Mouse (Mus musculus): Measurements from ENCODE around the gene Iqsec1. TPM values are rescaled to one million over a fixed set of nuclear protein-coding genes. Genes with fewer than 3 reads are reported as not detected.

Iqsec1 gene
- total and polyA plus RNA-seq, 2 experiments, result 8.9 to 69.3 TPM

DNA sequence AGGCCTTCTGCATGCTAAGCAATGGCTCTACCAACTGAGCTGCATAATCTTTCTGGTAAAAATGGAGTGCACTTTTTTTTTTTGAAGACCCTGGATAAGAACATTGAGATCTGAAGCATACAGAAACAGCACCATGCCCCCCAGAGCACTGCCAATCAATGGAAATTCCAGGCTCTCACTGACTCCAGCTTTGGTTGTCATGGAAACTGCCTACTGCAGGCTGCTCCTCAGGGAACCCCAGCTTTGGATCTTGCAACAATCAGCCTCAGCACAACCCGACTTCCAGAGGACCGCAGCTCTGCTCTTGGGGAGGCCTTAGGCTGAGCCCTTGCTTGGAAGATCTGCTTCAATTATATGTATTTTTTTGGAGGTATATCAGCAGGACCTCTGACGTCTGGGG is 201.9 kb downstream of the Iqsec1 start:
- Histone ChIP-seq H3K4me3 (ENCODE audit: insufficient read depth, low read depth, low read length) (no peak overlapping the region), H3K36me3 (ENCODE audit: control insufficient read depth, insufficient read depth, low read length) (no peaks in the 10 kb centered on the region), H3K27me3 (ENCODE audit: control insufficient read depth, insufficient read depth, low read length) (no peaks in the 10 kb centered on the region), H3K4me1 (ENCODE audit: control insufficient read depth, insufficient read depth, low read length) (no peaks in the 10 kb centered on the region), H3K27ac (replicated peaks; ENCODE audit: insufficient read depth, low read depth, low read length) (no peak overlapping the region), H3K9ac (ENCODE audit: low read depth, low read length) (no peak overlapping the region), H3K79me2 (ENCODE audit: control insufficient read depth, insufficient read depth, low read length) (no peaks in the 10 kb centered on the region)
- no peak for DNase-seq (ENCODE audit: extremely low read depth, low read depth, low spot score)
- WGBS, result 83% methylated on average over 3 of the region's 3 CpGs
- TF ChIP-seq CTCF (IDR thresholded peaks at IDR 0.05; ENCODE audit: low read depth, low read length), result no peak
- TF ChIP-seq POLR2A (IDR thresholded peaks at IDR 0.05; ENCODE audit: extremely low read depth, insufficient read depth, low read length), result no peak

DNA sequence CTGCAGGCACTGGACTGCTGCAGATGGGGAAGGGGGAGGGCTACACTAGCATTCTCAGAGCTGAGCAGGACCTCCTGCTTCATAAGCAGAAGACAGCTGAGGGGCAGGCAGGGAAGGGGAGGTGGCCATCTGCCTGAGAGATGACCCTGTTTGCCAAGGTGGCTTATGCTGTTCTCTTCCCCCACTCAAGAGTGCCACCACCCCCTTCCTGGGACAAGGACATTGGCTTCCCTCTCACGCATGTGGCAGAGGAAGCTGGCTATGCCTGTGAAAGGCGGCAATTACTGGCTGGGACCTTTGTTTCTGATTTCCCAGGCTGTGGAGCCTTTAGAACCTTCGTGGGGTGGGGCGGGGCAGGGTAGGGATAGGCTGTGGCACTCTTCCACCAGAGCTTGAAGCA is 204.5 kb downstream of the Iqsec1 start:
- DNase-seq (ENCODE audit: extremely low read depth, low read depth, low spot score), result no peak
- Histone ChIP-seq H3K27me3 (ENCODE audit: control insufficient read depth, insufficient read depth, low read length) (no peaks in the 10 kb centered on the region), H3K9ac (ENCODE audit: low read depth, low read length) (no peak overlapping the region), H3K36me3 (ENCODE audit: control insufficient read depth, insufficient read depth, low read length) (no peaks in the 10 kb centered on the region), H3K4me1 (ENCODE audit: control insufficient read depth, insufficient read depth, low read length) (no peaks in the 10 kb centered on the region), H3K79me2 (ENCODE audit: control insufficient read depth, insufficient read depth, low read length) (no peaks in the 10 kb centered on the region), H3K27ac (replicated peaks; ENCODE audit: insufficient read depth, low read depth, low read length) (no peak overlapping the region), H3K4me3 (ENCODE audit: insufficient read depth, low read depth, low read length) (no peak overlapping the region)
- 78% methylated on average over 4 of the region's 4 CpGs for WGBS
- no peak for TF ChIP-seq POLR2A (IDR thresholded peaks at IDR 0.05; ENCODE audit: extremely low read depth, insufficient read depth, low read length)
- TF ChIP-seq CTCF (IDR thresholded peaks at IDR 0.05; ENCODE audit: low read depth, low read length), result no peak

DNA sequence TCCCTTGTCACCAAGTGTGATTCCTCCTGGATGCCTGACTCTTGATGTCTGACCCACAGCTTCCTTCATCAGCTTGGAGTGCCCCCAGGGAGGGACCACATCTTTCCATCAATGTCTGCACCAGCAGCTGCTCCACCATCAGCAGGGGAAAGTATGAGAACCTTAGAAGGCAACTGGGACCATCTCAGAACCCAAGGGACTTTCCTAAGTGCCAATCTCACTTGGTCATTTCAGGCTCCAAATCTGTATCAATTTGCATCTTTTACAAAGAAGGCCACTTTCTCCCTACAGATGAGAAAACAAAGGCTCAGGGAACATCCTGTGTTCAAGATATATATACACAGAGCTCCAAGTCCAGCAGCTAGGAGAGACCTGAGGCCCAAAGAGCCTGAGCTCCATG is 205.3 kb downstream of the Iqsec1 start:
- no peak overlapping the region for H3K4me3 ChIP-seq (ENCODE audit: insufficient read depth, low read depth, low read length)
- H3K36me3 ChIP-seq (ENCODE audit: control insufficient read depth, insufficient read depth, low read length), result no peaks in the 10 kb centered on the region
- no peaks in the 10 kb centered on the region for H3K27me3 ChIP-seq (ENCODE audit: control insufficient read depth, insufficient read depth, low read length)
- no peak for DNase-seq (ENCODE audit: extremely low read depth, low read depth, low spot score)
- no peaks in the 10 kb centered on the region for H3K79me2 ChIP-seq (ENCODE audit: control insufficient read depth, insufficient read depth, low read length)
- H3K4me1 ChIP-seq (ENCODE audit: control insufficient read depth, insufficient read depth, low read length), result no peaks in the 10 kb centered on the region
- no peak for TF ChIP-seq CTCF (IDR thresholded peaks at IDR 0.05; ENCODE audit: low read depth, low read length)
- H3K27ac ChIP-seq (replicated peaks; ENCODE audit: insufficient read depth, low read depth, low read length), result no peak overlapping the region
- no peak overlapping the region for H3K9ac ChIP-seq (ENCODE audit: low read depth, low read length)

DNA sequence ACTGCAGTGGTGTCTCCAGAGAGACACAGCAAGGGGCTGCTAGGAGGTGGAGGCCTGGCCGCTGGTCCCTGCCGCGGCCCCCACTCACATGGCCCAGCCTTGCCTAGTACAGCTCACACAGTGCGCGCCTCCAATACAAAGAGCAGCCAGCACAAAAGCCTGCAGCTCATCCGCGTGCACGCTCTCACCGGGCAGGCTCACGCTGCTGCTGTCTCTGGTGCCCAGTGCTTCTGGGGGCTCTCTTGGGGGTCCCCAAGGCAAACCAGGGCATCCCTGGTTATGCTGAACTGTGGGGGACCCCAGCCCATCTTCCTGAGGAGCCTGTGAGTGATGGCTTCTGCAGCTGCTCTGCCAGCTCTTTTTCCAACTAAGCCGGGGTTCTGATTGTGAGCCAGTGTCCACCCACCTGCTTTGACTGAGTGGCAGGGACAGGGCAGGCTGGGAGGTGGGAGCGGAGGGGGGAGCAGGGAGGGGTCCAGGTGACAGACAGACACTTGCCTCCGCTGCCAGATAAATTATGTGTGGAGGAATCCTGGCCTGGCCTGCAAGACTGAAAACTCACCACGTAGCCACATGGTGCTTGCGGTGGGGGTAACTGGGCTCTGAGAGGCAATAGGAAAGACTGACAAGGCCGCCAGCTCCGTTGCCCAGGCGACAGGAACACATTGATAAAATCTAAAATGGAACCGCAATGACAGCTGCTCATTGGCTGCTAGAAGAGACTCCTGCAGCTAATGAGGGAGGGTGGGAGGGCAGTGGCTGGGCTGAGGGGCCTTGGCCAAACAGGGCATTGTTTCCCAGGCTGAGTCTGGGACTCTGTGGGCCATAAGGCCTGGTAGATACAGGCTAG is 206.3 kb downstream of the Iqsec1 start:
- H3K4me1 ChIP-seq (ENCODE audit: control insufficient read depth, insufficient read depth, low read length), result no peaks in the 10 kb centered on the region
- H3K79me2 ChIP-seq (ENCODE audit: control insufficient read depth, insufficient read depth, low read length), result no peaks in the 10 kb centered on the region
- H3K4me3 ChIP-seq (ENCODE audit: insufficient read depth, low read depth, low read length), result no peak overlapping the region
- WGBS, result 74% methylated on average over 19 of the region's 19 CpGs
- H3K36me3 ChIP-seq (ENCODE audit: control insufficient read depth, insufficient read depth, low read length), result no peaks in the 10 kb centered on the region
- H3K27ac ChIP-seq (replicated peaks; ENCODE audit: insufficient read depth, low read depth, low read length), result no peak overlapping the region
- H3K9ac ChIP-seq (ENCODE audit: low read depth, low read length), result no peak overlapping the region
- H3K27me3 ChIP-seq (ENCODE audit: control insufficient read depth, insufficient read depth, low read length), result no peaks in the 10 kb centered on the region
- TF ChIP-seq POLR2A (IDR thresholded peaks at IDR 0.05; ENCODE audit: extremely low read depth, insufficient read depth, low read length) (no peak), CTCF (IDR thresholded peaks at IDR 0.05; ENCODE audit: low read depth, low read length) (no peak)
- DNase-seq (ENCODE audit: extremely low read depth, low read depth, low spot score), result no peak

DNA sequence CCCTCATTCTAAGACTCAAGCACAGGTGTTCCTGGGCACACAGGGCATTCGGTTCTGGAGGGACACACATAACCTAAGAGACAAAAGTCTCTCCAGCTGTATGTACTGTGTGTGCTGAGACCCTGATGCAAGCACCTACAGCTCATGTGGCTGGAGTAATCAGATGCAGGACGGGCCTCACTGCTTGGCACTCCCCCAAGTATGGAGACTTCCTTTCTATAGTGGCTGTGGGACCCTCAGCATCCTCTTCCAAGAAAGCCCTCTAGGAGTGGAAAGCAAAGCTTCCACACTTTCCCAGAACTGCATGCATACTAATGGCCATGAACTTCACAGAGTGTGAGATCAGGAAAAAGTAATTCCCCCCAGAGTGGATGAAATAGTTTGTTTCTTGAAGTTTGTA is 208.0 kb downstream of the Iqsec1 start:
- WGBS, result 69% methylated on average over 2 of the region's 2 CpGs
- H3K4me1 ChIP-seq (ENCODE audit: control insufficient read depth, insufficient read depth, low read length), result no peaks in the 10 kb centered on the region

DNA sequence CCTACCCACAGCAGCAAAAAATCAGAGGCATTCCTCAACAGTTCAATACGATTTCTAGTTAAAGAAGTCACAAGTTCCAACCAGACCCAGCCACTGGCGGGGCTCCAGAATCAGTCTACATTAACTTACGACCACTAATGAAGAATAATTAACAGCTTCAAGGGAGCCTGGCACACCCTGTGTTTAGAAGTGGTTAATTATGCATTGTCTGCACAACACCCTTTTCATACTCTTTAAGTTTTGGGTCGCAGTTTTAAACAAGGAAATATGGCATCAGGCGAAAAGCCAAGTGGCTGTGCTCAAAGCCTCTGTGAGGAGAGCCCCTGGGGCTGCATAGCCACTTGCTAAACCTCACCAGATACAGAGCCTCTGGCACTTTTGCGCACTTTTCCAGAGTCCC is 209.6 kb downstream of the Iqsec1 start:
- Histone ChIP-seq H3K9ac (ENCODE audit: low read depth, low read length) (no peak overlapping the region), H3K27me3 (ENCODE audit: control insufficient read depth, insufficient read depth, low read length) (no peaks in the 10 kb centered on the region), H3K4me1 (ENCODE audit: control insufficient read depth, insufficient read depth, low read length) (peaks cover 3% of the 10 kb centered on the region), H3K36me3 (ENCODE audit: control insufficient read depth, insufficient read depth, low read length) (no peaks in the 10 kb centered on the region), H3K27ac (replicated peaks; ENCODE audit: insufficient read depth, low read depth, low read length) (no peak overlapping the region), H3K79me2 (ENCODE audit: control insufficient read depth, insufficient read depth, low read length) (no peaks in the 10 kb centered on the region), H3K4me3 (ENCODE audit: insufficient read depth, low read depth, low read length) (no peak overlapping the region)
- 87% methylated on average over 6 of the region's 6 CpGs for WGBS
- no peak for DNase-seq (ENCODE audit: extremely low read depth, low read depth, low spot score)
- TF ChIP-seq POLR2A (IDR thresholded peaks at IDR 0.05; ENCODE audit: extremely low read depth, insufficient read depth, low read length) (no peak), CTCF (IDR thresholded peaks at IDR 0.05; ENCODE audit: low read depth, low read length) (no peak)

More for the DNA sequence above, 208.0 kb downstream of the Iqsec1 start:
- no peak for TF ChIP-seq CTCF (IDR thresholded peaks at IDR 0.05; ENCODE audit: low read depth, low read length)
- no peak for TF ChIP-seq POLR2A (IDR thresholded peaks at IDR 0.05; ENCODE audit: extremely low read depth, insufficient read depth, low read length)
- Histone ChIP-seq H3K36me3 (ENCODE audit: control insufficient read depth, insufficient read depth, low read length) (no peaks in the 10 kb centered on the region), H3K79me2 (ENCODE audit: control insufficient read depth, insufficient read depth, low read length) (no peaks in the 10 kb centered on the region), H3K9ac (ENCODE audit: low read depth, low read length) (no peak overlapping the region), H3K27ac (replicated peaks; ENCODE audit: insufficient read depth, low read depth, low read length) (no peak overlapping the region), H3K27me3 (ENCODE audit: control insufficient read depth, insufficient read depth, low read length) (no peaks in the 10 kb centered on the region), H3K4me3 (ENCODE audit: insufficient read depth, low read depth, low read length) (no peak overlapping the region)
- DNase-seq (ENCODE audit: extremely low read depth, low read depth, low spot score), result no peak
